Mouse (Mus musculus) embryonic facial prominence, embryonic 10.5 days (tissue): Measurements from ENCODE around the gene Flot1. TPM values are rescaled to one million over a fixed set of nuclear protein-coding genes. Genes with fewer than 3 reads are reported as not detected.

Experiments used
- DNase-seq: peaks from one replicate; pipeline ENCODE4 v3.0.0-alpha.2; 2017; ENCODE audit warnings: low spot score
- H3K27ac ChIP-seq: fragments of 300-500 bp; sonication (generic); replicated peaks from 2 replicates; pipeline ENCODE4 v1.5.1; 2016; ENCODE audit warnings: mild to moderate bottlenecking
- H3K27me3 ChIP-seq: fragments of 300-500 bp; sonication (generic); replicated peaks from 2 replicates; pipeline ENCODE4 v1.6.1; 2016; ENCODE audit warnings: low read depth, mild to moderate bottlenecking; ENCODE audit not compliant: poor library complexity, severe bottlenecking
- H3K36me3 ChIP-seq: fragments of 300-500 bp; sonication (generic); replicated peaks from 2 replicates; pipeline ENCODE4 v1.6.1; 2016; ENCODE audit warnings: mild to moderate bottlenecking, moderate library complexity
- H3K4me1 ChIP-seq: fragments of 300-500 bp; sonication (generic); 2 replicates; pipeline ENCODE4 v1.6.1; 2016
- H3K4me3 ChIP-seq: fragments of 300-500 bp; sonication (generic); 2 replicates; pipeline ENCODE4 v1.5.1; 2016; ENCODE audit warnings: mild to moderate bottlenecking, moderate library complexity
- H3K9me3 ChIP-seq: fragments of 300-500 bp; sonication (generic); 2 replicates; pipeline ENCODE4 v1.6.1; 2016; ENCODE audit warnings: mild to moderate bottlenecking
- WGBS: fragments of 180-500 bp; shearing (Covaris S2); methylation state at CpG from one replicate; pipeline ENCODE4 v1.1.7; 2016; 5-methylcytosine and 5-hydroxymethylcytosine counted together
- polyA plus RNA-seq: library from polyadenylated mRNA; unstranded; fragments of >200 nt; fragmentation: Nextera tagmentation; extraction: Ambion mirVana; gene quantifications from 2 replicates; pipeline ENCODE4 v1.2.1, GENCODE M21; 2016

The Flot1 gene
- 45.9 and 49.2 TPM in 2 replicates for polyA plus RNA-seq

DNA sequence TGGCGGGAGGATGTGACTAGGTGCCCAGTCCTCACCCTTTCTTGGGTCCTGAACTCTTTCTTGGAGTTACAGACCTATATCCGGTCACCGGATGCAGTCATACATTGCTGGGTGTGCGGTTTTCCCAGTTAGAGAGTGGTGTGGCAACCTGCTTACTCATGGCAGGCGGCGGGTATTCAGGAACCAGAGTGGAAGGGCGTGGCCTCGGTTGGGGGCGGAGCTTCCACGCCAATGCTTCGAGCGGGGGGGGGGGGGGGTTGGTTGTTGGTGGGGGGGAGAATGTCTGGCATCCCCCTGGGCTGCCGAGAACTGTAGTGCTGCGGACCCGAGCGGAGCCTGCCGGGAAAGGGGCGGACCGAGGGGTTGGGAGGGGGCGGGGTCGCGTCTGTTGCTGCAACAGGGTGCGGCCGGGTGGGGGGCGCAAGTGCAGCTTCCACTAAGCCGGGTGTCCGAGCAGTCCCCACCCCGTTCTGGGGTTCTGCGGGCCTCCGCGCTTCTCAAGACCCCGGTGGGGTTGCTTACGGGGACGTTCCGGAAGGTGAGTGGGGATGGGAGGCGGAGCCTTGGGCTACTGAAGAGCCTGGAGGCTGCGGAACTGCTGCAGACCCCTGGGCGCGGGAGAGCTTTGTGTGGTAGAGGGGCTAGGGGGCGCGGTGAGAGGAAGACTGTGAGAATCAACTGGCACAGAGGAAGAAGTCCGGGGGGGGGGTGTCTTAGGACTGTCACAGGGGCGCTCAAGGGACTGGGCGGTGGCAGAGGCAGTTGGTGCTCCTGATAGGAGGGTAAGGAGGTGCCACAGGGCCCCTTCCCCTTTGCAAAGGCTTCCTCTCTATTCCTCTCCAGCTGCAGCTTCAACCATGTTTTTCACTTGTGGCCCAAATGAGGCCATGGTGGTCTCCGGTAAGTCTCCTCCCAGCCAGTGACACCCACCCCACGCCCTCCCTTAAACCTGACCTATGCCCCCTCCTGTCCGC is at the start of gene Flot1:
Gene Flot1, plus strand, starts transcription at position 267 of the 974 bp plus-strand sequence.
- Histone ChIP-seq H3K9me3 (no peaks in the 10 kb centered on the region), H3K27me3 (peaks cover 33% of the 10 kb centered on the region), H3K27ac (peak within 1 kb of the TSS; percentile 92), H3K4me3 (peak within 1 kb of the TSS; percentile 83), H3K36me3 (peaks cover 41% of the 10 kb centered on the region), H3K4me1 (peaks cover 40% of the 10 kb centered on the region)
- DNase-seq = peak; percentile 94
- under 1% methylated on average over 47 of the region's 47 CpGs for WGBS

DNA sequence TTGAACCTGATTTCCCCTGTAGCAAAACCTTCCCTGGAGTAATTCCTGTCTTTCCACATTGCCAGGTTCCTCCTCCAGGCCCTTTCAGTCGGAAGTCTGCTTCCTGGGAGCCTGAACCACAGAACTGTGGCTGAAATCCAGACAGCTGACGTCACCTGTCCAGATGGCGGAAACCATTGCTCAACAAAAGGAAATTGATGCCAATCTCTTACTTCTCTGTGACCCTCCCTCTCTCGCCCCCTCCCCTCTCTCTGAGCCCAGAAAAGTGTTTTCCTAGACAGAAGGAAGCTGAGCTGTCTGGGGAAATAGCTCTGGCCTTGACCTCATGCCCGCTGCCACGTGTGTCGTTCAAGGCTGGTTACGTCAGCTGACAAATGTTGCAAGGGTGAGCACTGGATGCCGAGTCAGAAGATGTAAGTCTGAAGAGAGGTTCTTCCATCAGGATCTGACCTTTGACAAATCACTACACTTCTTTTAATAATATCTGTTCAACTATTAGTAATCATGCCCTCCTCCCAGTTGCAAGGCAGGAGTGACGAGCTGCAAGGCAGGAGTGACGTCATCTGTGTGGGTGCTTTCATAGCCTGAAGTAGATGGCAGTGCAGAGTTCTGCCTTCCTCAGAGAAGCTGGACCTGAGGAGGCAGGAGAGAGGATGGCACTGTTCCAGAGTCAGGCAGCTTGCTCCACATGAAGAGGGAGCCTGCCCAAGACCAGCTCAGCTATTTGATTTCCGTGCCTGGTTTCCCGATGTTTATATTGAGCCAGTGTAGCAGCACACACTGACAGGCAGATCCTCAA is 46.0 kb upstream of the Flot1 start:
- no peaks in the 10 kb centered on the region for H3K36me3 ChIP-seq
- DNase-seq = peak; percentile 48
- H3K27me3 ChIP-seq = no peaks in the 10 kb centered on the region
- H3K4me3 ChIP-seq = no peak overlapping the region
- 69% methylated on average over 13 of the region's 13 CpGs for WGBS
- H3K9me3 ChIP-seq = no peaks in the 10 kb centered on the region
- H3K4me1 ChIP-seq = peaks cover 11% of the 10 kb centered on the region
- H3K27ac ChIP-seq = no peak overlapping the region

GRCm38 (mm10) chr17:35778965-35779364 is 44.1 kb upstream of the Flot1 start:
- Histone ChIP-seq H3K4me3 (no peak overlapping the region), H3K27me3 (no peaks in the 10 kb centered on the region), H3K27ac (no peak overlapping the region; the same call in 1 of the 2 replicates), H3K36me3 (no peaks in the 10 kb centered on the region), H3K4me1 (peaks cover 11% of the 10 kb centered on the region), H3K9me3 (no peaks in the 10 kb centered on the region)
- WGBS = 68% methylated on average over 6 of the region's 6 CpGs
- DNase-seq = no peak

GRCm38 (mm10) chr17:35779466-35780205 is 43.4 kb upstream of the Flot1 start:
- Histone ChIP-seq H3K27ac (no peak overlapping the region; the same call in 1 of the 2 replicates), H3K36me3 (no peaks in the 10 kb centered on the region), H3K27me3 (no peaks in the 10 kb centered on the region), H3K4me1 (peaks cover 11% of the 10 kb centered on the region), H3K9me3 (no peaks in the 10 kb centered on the region), H3K4me3 (no peak overlapping the region)
- WGBS = 74% methylated on average over 10 of the region's 10 CpGs
- DNase-seq = no peak

DNA sequence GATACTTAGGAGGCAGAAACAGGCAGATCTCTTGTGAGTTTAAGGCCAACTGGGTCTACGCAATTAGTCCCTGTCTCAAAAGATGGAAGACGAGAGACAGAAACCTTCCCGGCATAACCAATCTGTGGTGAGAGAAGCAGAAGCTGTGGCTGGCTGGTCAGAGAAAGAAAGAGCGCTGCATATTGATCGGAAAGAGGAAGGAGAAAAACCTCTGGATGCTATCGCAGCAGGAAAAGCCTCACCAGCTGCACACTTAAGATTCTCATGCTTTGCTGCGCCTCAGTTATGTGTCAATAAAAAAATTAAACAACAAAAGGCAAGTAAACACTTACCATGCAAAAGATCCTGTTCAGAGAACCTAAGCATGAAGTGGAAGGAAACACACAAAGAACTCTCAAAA is 42.7 kb upstream of the Flot1 start:
- H3K4me3 ChIP-seq = no peak overlapping the region
- no peak overlapping the region for H3K27ac ChIP-seq
- WGBS = 90% methylated on average over 7 of the region's 7 CpGs
- H3K36me3 ChIP-seq = no peaks in the 10 kb centered on the region
- no peaks in the 10 kb centered on the region for H3K9me3 ChIP-seq
- peaks cover 11% of the 10 kb centered on the region for H3K4me1 ChIP-seq
- no peak for DNase-seq
- H3K27me3 ChIP-seq = no peaks in the 10 kb centered on the region

GRCm38 (mm10) chr17:35782398-35782797 is 40.6 kb upstream of the Flot1 start:
- H3K27me3 ChIP-seq = no peaks in the 10 kb centered on the region
- 79% methylated on average over 2 of the region's 2 CpGs for WGBS
- DNase-seq = peak; percentile 25
- peaks cover 2% of the 10 kb centered on the region for H3K4me1 ChIP-seq
- no peak overlapping the region for H3K4me3 ChIP-seq
- no peaks in the 10 kb centered on the region for H3K9me3 ChIP-seq
- no peaks in the 10 kb centered on the region for H3K36me3 ChIP-seq
- no peak overlapping the region for H3K27ac ChIP-seq

GRCm38 (mm10) chr17:35782924-35783323 is 40.1 kb upstream of the Flot1 start:
- no peak for DNase-seq
- Histone ChIP-seq H3K27ac (no peak overlapping the region), H3K4me3 (no peak overlapping the region), H3K36me3 (no peaks in the 10 kb centered on the region), H3K4me1 (no peaks in the 10 kb centered on the region), H3K9me3 (no peaks in the 10 kb centered on the region), H3K27me3 (no peaks in the 10 kb centered on the region)
- 89% methylated on average over 5 of the region's 5 CpGs for WGBS

- Histone ChIP-seq H3K36me3 (no peaks in the 10 kb centered on the region), H3K9me3 (no peaks in the 10 kb centered on the region), H3K4me3 (no peak overlapping the region), H3K27me3 (no peaks in the 10 kb centered on the region), H3K4me1 (no peaks in the 10 kb centered on the region), H3K27ac (no peak overlapping the region)
- 78% methylated on average over 6 of the region's 6 CpGs for WGBS
- DNase-seq = no peak
Measured at GRCm38 (mm10) chr17:35783944-35784343, 39.1 kb upstream of the Flot1 start.

- no peak overlapping the region for H3K27ac ChIP-seq
- no peaks in the 10 kb centered on the region for H3K9me3 ChIP-seq
- no peaks in the 10 kb centered on the region for H3K4me1 ChIP-seq
- H3K36me3 ChIP-seq = no peaks in the 10 kb centered on the region
- H3K4me3 ChIP-seq = no peak overlapping the region
- DNase-seq = no peak
- WGBS = 90% methylated on average over 4 of the region's 4 CpGs
- H3K27me3 ChIP-seq = no peaks in the 10 kb centered on the region
Measured at GRCm38 (mm10) chr17:35785140-35785539, 37.9 kb upstream of the Flot1 start.

DNA sequence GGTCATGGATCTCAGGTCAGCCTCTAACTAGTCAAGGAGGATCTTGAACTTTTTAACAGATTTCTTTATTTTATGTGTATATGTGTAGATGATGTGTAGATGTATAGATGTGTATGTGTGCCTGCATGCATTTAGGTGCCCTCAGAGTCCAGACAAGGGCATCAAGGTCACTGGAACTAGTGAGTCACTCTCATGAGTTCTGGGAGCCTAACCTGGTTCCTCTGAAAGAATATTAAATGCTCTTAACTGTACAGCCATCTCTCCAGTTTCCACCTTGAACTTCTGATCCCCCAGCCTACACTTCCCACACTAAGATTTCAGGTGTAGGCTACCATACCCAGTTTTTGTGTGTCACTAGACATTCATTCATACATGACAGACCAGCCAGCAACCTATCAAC is 35.5 kb upstream of the Flot1 start:
- Histone ChIP-seq H3K36me3 (no peaks in the 10 kb centered on the region), H3K27me3 (no peaks in the 10 kb centered on the region), H3K9me3 (no peaks in the 10 kb centered on the region), H3K27ac (no peak overlapping the region), H3K4me1 (no peaks in the 10 kb centered on the region), H3K4me3 (no peak overlapping the region)
- no peak for DNase-seq

DNA sequence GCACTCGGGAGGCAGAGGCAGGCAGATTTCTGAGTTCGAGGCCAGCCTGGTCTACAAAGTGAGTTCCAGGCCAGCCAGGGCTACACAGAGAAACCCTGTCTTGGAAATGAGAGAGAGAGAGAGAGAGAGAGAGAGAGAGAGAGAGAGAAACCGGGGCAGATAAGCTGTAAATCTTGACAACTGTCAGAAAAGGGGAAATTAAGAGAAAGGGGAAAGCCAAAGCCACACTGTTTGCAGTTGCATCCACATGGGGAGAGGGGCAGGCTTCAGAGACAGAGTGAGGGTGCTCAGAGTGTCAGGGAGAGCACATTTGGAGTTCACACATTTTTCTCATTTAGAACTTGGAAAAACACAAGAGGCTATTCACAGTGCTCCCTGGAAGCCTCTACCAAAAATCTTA is 35.0 kb upstream of the Flot1 start:
- Histone ChIP-seq H3K4me3 (no peak overlapping the region), H3K27me3 (no peaks in the 10 kb centered on the region), H3K9me3 (no peaks in the 10 kb centered on the region), H3K4me1 (no peaks in the 10 kb centered on the region), H3K27ac (no peak overlapping the region), H3K36me3 (no peaks in the 10 kb centered on the region)
- DNase-seq = no peak
- WGBS = 79% methylated on average over 3 of the region's 3 CpGs

DNA sequence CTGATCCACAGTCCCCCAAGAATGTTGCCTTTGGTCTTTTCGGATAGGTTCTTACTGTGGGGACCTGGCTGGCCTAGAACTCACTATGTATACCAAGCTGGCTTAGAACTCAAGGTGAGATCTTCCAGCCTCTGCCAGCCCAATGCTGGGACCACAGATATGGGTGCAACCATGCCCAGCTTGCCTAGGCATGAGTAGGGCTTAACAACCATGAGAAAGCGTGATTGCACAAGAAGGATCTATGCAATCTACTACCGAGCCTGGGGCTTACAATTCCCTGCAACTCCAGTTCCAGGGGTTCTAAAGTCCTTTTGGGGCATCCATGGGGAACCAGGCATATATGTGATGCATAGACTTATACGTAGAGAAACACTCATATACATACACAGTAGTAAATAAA is 32.1 kb upstream of the Flot1 start:
- no peak for DNase-seq
- Histone ChIP-seq H3K4me3 (no peak overlapping the region), H3K36me3 (no peaks in the 10 kb centered on the region), H3K27ac (no peak overlapping the region), H3K4me1 (no peaks in the 10 kb centered on the region), H3K9me3 (no peaks in the 10 kb centered on the region), H3K27me3 (no peaks in the 10 kb centered on the region)
- 87% methylated on average over 4 of the region's 4 CpGs for WGBS
